In genomic region chr10:111336353-111336713, GRCm38 (mm10) we compare ENCODE assay signal across 8 mouse cellular contexts. TPM values are rescaled to one million over a fixed set of nuclear protein-coding genes. Genes with fewer than 3 reads are reported as not detected.
DNase-seq lines count a peak whose midpoint lies in the region; ATAC-seq lines count a peak whose summit lies in the region.

No protein-coding gene starts in this region.

- peak overlapping the region; percentile 51 for H3K4me3 ChIP-seq in heart, embryonic 10.5 days
- no peak overlapping the region for H3K4me3 ChIP-seq in hindbrain, embryonic 16.5 days (ENCODE audit: low read length)
- H3K4me3 ChIP-seq in midbrain, embryonic 12.5 days: no peak overlapping the region

- WGBS in heart, embryonic 10.5 days: 8% methylated on average over 10 of the region's 10 CpGs
- WGBS in hindbrain, embryonic 16.5 days: 21% methylated on average over 10 of the region's 10 CpGs
- WGBS in midbrain, embryonic 12.5 days: 18% methylated on average over 10 of the region's 10 CpGs

- peak overlapping the region; percentile 34 for H3K4me2 ChIP-seq in hindbrain, embryonic 16.5 days (ENCODE audit: low read length)
- H3K4me2 ChIP-seq in midbrain, embryonic 12.5 days (replicated peaks): peak overlapping the region; percentile 33

- no peaks in the 10 kb centered on the region for H3K9me3 ChIP-seq in heart, embryonic 10.5 days
- H3K9me3 ChIP-seq in hindbrain, embryonic 16.5 days (ENCODE audit: control insufficient read depth, low read length): no peaks in the 10 kb centered on the region
- no peaks in the 10 kb centered on the region for H3K9me3 ChIP-seq in midbrain, embryonic 12.5 days

- intact Hi-C loops in left cerebral cortex, postnatal 25 days (cut with DNase I): no loop called here

- no peak for DNase-seq in heart, embryonic 10.5 days (ENCODE audit: low spot score)
- DNase-seq in heart, postnatal 4 days: no peak
- peak; percentile 27 for DNase-seq in embryo, embryonic 10.5 days (ENCODE audit: low spot score)
- DNase-seq in left cerebral cortex, postnatal 25 days (ENCODE audit: low spot score in 2 of 2): no peak
- DNase-seq in adrenal gland, adult 2 months: no peak
- DNase-seq in gastrocnemius, postnatal 4 days (ENCODE audit: low spot score in 2 of 2): no peak

- no peak overlapping the region for H3K9ac ChIP-seq in hindbrain, embryonic 16.5 days (ENCODE audit: low read depth, low read length)
- H3K9ac ChIP-seq in midbrain, embryonic 12.5 days (replicated peaks): no peak overlapping the region

- H3K27ac ChIP-seq in heart, embryonic 10.5 days: peak overlapping the region; percentile 77; the same call in 1 of the 2 replicates
- H3K27ac ChIP-seq in hindbrain, embryonic 16.5 days (ENCODE audit: low read depth, low read length): no peak overlapping the region
- H3K27ac ChIP-seq in midbrain, embryonic 12.5 days (replicated peaks): no peak overlapping the region

- H3K4me1 ChIP-seq in heart, embryonic 10.5 days: peaks cover 9% of the 10 kb centered on the region
- H3K4me1 ChIP-seq in hindbrain, embryonic 16.5 days (ENCODE audit: control insufficient read depth, insufficient read depth, low read depth, low read length): no peaks in the 10 kb centered on the region
- H3K4me1 ChIP-seq in midbrain, embryonic 12.5 days: 0 out of 2 replicates have a peak, but pooled peaks cover 8% of the 10 kb centered on the region

- no peaks in the 10 kb centered on the region for H3K36me3 ChIP-seq in heart, embryonic 10.5 days
- no peaks in the 10 kb centered on the region for H3K36me3 ChIP-seq in hindbrain, embryonic 16.5 days (ENCODE audit: control insufficient read depth, insufficient read depth, low read length)
- H3K36me3 ChIP-seq in midbrain, embryonic 12.5 days: no peaks in the 10 kb centered on the region

- H3K27me3 ChIP-seq in heart, embryonic 10.5 days (ENCODE audit: insufficient read depth, poor library complexity, severe bottlenecking): no peaks in the 10 kb centered on the region
- no peaks in the 10 kb centered on the region for H3K27me3 ChIP-seq in hindbrain, embryonic 16.5 days (replicated peaks; ENCODE audit: control insufficient read depth, insufficient read depth, low read length)
- no peaks in the 10 kb centered on the region for H3K27me3 ChIP-seq in midbrain, embryonic 12.5 days

- ATAC-seq in hindbrain, embryonic 16.5 days: no peak
- ATAC-seq in midbrain, embryonic 12.5 days (ENCODE audit: low FRiP score, low read depth): no peak

RNA-seq across cellular contexts. Expression of gene Bbs10, which starts 37.9 kb away (rescaled TPM):
- polyA plus RNA-seq in heart, embryonic 10.5 days (2016; fragmentation: Nextera tagmentation; extraction: Ambion mirVana): 5.1 and 5.9 TPM in 2 replicates
- 1 to 10 TPM; 2.8 to 2.9 TPM for total RNA-seq in heart, postnatal 4 days (2021)
- 4.9 and 5.8 TPM in 2 replicates for polyA plus RNA-seq in hindbrain, embryonic 16.5 days (2015; fragmentation: Nextera tagmentation; extraction: Ambion mirVana)
- 7.2 and 7.9 TPM in 2 replicates for polyA plus RNA-seq in midbrain, embryonic 12.5 days (2016; fragmentation: Nextera tagmentation; extraction: Ambion mirVana)
- 1 to 10 TPM; 5.2 to 6.8 TPM for total RNA-seq in left cerebral cortex, postnatal 25 days (2021)
- total RNA-seq in adrenal gland, adult 2 months (2021): 1 to 10 TPM; 3.5 to 7.3 TPM
- polyA plus RNA-seq in adrenal gland, adult 2 months (2012; rRNA removed): 0.79 and 0.81 TPM in 2 replicates
- total RNA-seq in gastrocnemius, postnatal 4 days (2021): 1 to 10 TPM; 3.2 to 3.5 TPM
